Mouse (Mus musculus) right cerebral cortex, postnatal 14 days (tissue): ENCODE results near the gene Poc1b.
A peak's percentile ranks its signal among the peaks of the same experiment; 100 is the strongest.
"Not testable (repeated sequence)": the region's sequence is repeated elsewhere in the genome, so short reads cannot be mapped to it uniquely, and the experiment has no call there.

ENCODE experiments used
- DNase-seq: peaks from one replicate; pipeline ENCODE4 v3.0.0; 2022

The Poc1b gene

GRCm38 (mm10) chr10:99197607-99198305 is 90.9 kb downstream of the Poc1b start:
- DNase-seq: no peak

DNA sequence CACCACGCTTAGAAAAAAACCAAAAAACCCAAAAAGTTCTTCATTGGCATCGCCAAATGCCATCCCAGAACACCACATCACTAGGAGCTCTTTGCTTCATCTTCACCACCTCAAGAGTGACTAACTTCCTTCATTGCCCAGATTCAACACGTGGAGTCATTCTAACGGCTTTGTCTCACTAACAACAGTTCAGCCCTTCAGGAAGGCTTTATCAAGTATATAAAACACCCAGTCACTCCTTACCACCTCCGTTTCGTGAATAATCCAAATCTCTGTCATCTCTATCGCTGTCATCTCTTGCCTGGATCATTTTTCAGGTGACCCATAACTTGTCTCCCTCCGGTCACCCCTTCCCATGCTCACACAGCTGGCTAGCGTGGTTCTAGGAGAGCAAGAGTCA is 92.1 kb downstream of the Poc1b start:
- DNase-seq: no peak

- no peak for DNase-seq
These were observed 94.1 kb downstream of the Poc1b start for GRCm38 (mm10) chr10:99200944-99201343.

DNA sequence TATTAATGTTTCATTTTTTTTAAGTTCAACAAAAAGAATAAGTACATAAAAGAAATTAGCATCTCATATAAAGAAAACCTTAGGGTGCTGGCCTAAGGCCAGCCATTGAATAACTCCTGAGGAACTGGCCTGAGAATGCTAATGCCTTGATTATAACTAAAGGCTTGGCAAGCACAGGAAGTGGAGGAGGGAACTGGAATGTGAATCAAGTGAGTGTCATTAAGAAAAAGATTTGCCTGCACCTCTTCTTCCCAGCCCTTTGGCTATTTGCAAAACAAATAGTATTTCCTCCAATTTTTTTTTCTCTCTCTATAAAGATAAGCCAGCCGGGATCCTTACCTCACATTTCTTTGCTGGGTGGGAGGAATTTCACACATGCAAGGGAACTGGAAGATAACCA is 95.0 kb downstream of the Poc1b start:
- DNase-seq: no peak

DNA sequence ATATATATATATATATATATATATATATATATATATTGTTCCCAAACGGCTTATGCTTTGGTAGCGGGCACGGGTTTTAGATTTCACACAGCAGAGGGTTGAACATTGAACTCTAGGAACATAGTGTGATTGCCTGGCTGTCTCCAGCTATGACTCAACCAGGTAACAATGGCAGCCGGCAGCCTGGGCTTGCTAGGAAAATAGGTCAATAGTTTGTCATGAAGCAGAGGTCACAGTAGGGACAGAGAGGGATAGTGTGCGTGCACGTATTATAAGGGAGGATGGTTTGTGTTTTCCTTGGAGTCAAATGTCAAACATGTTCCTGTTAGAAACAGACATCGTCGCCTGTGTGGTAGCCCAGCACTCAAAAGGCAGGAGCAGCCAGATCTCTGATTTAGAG is 95.5 kb downstream of the Poc1b start:
- no peak for DNase-seq

GRCm38 (mm10) chr10:99203163-99203562 is 96.3 kb downstream of the Poc1b start:
- DNase-seq: no peak

DNA sequence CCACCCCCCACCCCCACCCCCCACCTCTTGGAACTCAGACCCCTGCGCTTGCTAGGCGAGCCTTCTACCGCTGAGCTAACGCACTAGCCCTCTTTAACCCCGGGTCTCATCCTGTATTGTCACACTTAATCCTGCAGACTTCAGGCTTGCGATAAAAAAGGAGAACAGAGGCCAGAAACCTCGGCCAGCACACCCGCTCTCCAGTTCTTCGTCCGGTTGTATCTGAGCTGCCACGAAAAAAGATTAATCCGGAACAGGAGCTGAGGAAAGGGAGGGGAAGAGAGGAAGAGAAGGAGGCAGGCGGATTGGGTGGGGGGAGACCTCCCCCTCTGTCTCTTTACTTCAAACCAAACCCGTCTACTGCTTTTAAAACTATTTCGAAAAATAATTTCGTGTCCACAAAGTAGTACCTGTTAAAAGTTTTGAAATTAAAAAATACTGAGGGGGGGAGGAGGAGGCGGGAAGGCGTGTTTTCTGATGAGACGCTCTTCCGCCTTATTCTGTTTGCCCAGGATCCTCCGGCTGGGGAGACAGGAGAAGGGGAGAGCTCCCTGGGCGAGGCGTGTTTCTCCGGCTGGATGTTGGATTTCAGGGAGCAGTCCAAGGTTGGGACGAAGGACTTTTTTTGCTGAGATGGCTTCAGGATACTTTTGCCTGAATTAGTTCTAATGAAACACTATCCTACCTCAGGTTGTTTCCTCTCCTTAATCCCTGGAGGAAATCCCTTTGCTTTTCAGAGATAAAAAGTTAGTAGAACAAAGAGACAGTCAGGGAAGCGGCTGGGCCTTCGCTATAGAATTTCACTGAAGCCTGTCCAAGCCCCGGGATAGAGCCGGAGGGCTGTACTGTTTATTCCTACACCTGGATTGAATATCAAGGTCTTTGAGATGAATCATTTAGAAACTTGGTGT is 97.0 kb downstream of the Poc1b start:
- no peak for DNase-seq

GRCm38 (mm10) chr10:99204553-99204952 is 97.7 kb downstream of the Poc1b start:
- no peak for DNase-seq

DNA sequence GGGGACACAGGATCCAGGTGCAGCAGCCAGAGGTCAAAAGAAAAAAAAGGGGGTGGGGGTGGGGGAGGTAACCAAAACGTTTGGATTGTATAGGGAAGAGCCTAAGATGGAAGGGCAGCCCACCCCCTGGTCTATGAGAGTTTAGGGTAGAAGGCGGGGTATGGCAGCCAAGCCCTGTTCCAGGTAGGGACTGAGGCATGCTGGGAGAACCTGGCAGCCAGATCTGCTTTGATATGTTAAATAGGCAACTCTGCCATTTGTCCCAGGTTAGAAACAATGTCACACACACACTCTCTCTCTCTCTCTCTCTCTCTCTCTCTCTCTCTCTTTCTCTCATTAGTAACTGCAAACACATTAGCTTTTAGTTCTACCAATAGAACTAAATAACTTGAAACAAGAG is 100.3 kb downstream of the Poc1b start:
- no peak for DNase-seq

- DNase-seq: no peak
These were observed 102.4 kb downstream of the Poc1b start for GRCm38 (mm10) chr10:99209146-99209800.

- no peak for DNase-seq
These were observed 104.2 kb downstream of the Poc1b start for GRCm38 (mm10) chr10:99211021-99211420.

- DNase-seq: no peak
These were observed 104.8 kb downstream of the Poc1b start for GRCm38 (mm10) chr10:99211503-99212265.

DNA sequence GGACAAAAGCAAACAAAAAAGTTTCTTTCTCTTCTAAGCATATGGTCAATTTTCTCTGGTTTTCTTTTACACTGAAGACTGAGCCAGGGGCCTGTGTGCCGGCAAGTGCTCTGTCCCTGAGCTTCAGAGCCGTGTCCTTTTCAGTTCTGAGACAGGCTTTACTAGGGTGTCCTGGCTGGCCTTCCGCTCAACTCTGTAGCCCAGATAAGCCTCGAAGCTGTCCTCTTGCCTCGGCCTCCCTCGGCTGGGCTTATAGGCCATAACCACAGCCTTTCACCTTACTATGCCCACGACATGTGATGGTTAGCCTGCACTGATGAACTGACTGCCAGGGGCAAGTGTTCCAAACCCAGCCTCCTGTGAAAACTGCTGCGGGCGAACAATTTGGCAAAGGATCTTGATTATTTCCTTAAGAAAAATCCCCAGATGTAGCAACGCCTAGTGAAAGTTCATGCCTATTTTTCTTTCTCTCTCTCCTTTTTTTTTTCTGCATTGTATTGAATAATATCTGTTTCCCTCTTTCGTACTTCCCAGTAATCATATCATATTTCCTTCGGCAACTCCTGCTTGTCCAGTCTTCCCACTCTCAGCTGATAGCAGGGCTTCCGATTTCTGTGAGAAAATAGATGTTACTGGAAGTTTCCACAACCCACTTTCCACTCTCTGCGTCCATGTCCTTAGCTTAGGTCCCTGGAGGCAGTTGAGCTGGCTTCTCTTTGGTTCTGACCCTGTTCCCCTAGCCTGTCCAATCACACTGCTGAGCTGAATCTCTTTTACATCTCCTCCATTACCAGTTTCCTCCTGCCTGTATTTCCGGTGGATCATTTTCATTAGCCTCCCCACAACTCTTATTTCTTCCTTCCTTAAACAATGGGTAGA is 107.8 kb downstream of the Poc1b start:
- no peak for DNase-seq

DNA sequence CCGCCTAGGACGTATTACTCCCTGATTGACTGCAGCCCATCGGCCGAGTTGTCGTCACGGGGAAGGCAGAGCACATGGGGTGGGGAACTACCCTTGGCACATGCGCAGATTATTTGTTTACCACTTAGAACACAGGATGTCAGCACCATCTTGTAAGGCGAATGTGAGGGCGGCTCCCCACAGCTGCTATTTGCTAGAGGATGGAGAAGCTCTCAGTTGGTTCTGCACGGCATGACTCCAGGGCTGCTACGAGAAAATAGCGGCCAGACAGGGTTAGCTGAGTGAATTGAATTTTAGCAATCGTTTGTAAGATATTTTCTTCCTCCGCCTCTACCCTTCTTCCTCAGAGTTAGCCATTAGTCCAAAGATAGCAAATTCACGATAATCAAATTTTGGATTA is 109.7 kb downstream of the Poc1b start:
- DNase-seq: not testable (repeated sequence)

GRCm38 (mm10) chr10:99221540-99221939 is 114.7 kb downstream of the Poc1b start:
- no peak for DNase-seq

DNA sequence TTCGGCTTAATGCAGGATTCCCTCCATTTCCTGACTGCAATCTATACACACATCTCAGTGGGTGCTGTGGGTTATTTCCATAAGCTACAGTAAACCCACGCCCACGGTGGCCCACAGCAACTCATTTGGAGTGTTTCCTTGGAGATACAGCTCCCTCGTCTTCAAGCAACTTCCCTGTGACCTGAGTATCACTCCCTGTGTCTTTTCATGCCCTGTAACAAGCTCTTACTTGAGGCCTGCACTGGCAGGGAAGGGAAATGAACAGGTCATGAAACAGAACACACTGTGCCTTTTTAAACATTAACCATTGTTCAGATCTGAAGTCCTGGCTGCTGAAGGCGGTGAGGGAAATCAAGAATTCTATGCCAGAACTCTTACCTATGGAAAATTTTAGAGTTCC is 115.9 kb downstream of the Poc1b start:
- peak; percentile 48 for DNase-seq

DNA sequence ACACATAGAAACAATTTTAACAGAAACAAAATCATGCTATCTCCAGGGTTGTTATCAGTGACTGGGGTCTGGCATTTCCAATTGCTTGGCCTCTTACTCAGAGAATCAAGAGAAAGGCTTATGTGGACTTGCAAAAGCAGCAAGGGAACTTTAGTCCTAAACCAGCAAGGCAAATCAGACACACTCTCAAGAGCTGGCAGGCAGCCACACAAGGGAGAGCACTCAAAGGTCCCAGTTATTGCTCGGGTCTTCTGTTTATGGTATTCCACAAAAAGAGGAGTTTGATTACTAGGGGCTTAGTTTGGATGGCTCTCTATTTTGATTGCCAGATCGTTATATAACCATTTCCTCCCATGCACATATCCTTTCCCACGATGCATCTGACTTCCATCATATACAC is 117.4 kb downstream of the Poc1b start:
- no peak for DNase-seq

GRCm38 (mm10) chr10:99226782-99227181 is 119.9 kb downstream of the Poc1b start:
- DNase-seq: no peak

GRCm38 (mm10) chr10:99227968-99228864 is 121.4 kb downstream of the Poc1b start:
- DNase-seq: no peak

GRCm38 (mm10) chr10:99229031-99229684 is 122.3 kb downstream of the Poc1b start:
- DNase-seq: no peak
